Mouse (Mus musculus) embryonic facial prominence, embryonic 15.5 days (tissue): ENCODE measurements around the gene Ghsr. TPM values are rescaled to one million over a fixed set of nuclear protein-coding genes. Genes with fewer than 3 reads are reported as not detected.

Source experiments
- ATAC-seq: fragments of 200-750 bp; cut with Nextera tagmentation; 2 replicates; pipeline ENCODE4 v1.8.0; 2017; ENCODE audit warnings: low read depth, moderate TSS enrichment; ENCODE audit not compliant: insufficient number of reproducible peaks, low FRiP score, low TSS enrichment
- H3K27ac ChIP-seq: fragments of 300-500 bp; sonication (generic); replicated peaks from 2 replicates; pipeline ENCODE4 v1.5.1; 2015; ENCODE audit warnings: mild to moderate bottlenecking, inconsistent platforms
- H3K27me3 ChIP-seq: fragments of 300-500 bp; sonication (generic); 2 replicates; pipeline ENCODE4 v1.6.1; 2015; ENCODE audit warnings: inconsistent platforms
- H3K36me3 ChIP-seq: fragments of 300-500 bp; sonication (generic); 2 replicates; pipeline ENCODE4 v1.6.1; 2015; ENCODE audit warnings: mild to moderate bottlenecking, inconsistent platforms
- H3K4me1 ChIP-seq: fragments of 300-500 bp; sonication (generic); 2 replicates; pipeline ENCODE4 v1.6.1; 2015; ENCODE audit warnings: inconsistent platforms
- H3K4me2 ChIP-seq: fragments of 300-500 bp; sonication (generic); replicated peaks from 2 replicates; pipeline ENCODE4 v1.6.1; 2015; ENCODE audit warnings: mild to moderate bottlenecking, inconsistent platforms
- H3K4me3 ChIP-seq: fragments of 300-500 bp; sonication (generic); replicated peaks from 2 replicates; pipeline ENCODE4 v1.5.1; 2015; ENCODE audit warnings: mild to moderate bottlenecking, inconsistent platforms
- H3K9ac ChIP-seq: fragments of 300-500 bp; sonication (generic); 2 replicates; pipeline ENCODE4 v1.6.1; 2015; ENCODE audit warnings: inconsistent platforms
- H3K9me3 ChIP-seq: fragments of 300-500 bp; sonication (generic); replicated peaks from 2 replicates; pipeline ENCODE4 v1.6.1; 2016; ENCODE audit warnings: inconsistent platforms
- WGBS: fragments of 180-500 bp; shearing (Covaris S2); methylation state at CpG from one replicate; pipeline ENCODE4 v1.1.7; 2015; 5-methylcytosine and 5-hydroxymethylcytosine counted together
- polyA plus RNA-seq: library from polyadenylated mRNA; unstranded; fragments of >200 nt; fragmentation: Nextera tagmentation; extraction: Ambion mirVana; gene quantifications from 2 replicates; pipeline ENCODE4 v1.2.1, GENCODE M21; 2015

Gene Ghsr
- polyA plus RNA-seq, 1 experiment from 2014 or later, result not detected

- H3K36me3 ChIP-seq, result 0 out of 2 replicates have a peak, but pooled peaks cover 4% of the 10 kb centered on the region
- H3K4me3 ChIP-seq, result no peak overlapping the region
- no peaks in the 10 kb centered on the region for H3K9me3 ChIP-seq
- 87% methylated on average over 2 of the region's 2 CpGs for WGBS
- H3K4me2 ChIP-seq, result no peak overlapping the region
- no peak overlapping the region for H3K9ac ChIP-seq
- no peaks in the 10 kb centered on the region for H3K4me1 ChIP-seq
- H3K27me3 ChIP-seq, result no peaks in the 10 kb centered on the region
- H3K27ac ChIP-seq, result no peak overlapping the region
- no peak for ATAC-seq
Observed at GRCm38 (mm10) chr3:27411286-27411685, 40.1 kb downstream of the Ghsr start.

DNA sequence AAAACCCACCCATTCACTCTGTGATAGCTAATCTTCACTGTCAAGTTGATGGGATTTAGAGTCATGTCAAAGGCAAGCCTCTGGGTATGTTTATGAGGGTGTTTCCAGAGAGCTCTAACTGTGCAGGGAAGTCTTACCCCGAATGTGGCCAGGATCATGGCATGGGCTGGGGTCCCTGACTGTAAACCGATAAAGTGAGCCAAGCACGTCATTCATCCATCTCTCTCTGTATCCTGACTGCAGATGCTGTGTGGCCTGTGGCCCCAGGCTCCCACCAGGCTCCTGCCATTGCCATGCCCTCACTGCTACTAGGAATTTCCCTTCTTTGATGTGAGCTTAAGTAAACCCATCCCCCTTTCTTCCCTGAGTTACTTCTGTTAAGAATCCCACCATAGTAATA lies 42.4 kb downstream of the Ghsr start:
- Histone ChIP-seq H3K9ac (no peak overlapping the region), H3K27ac (no peak overlapping the region), H3K4me1 (no peaks in the 10 kb centered on the region), H3K27me3 (no peaks in the 10 kb centered on the region), H3K4me3 (no peak overlapping the region), H3K9me3 (no peaks in the 10 kb centered on the region), H3K4me2 (no peak overlapping the region), H3K36me3 (peaks cover 14% of the 10 kb centered on the region)
- 54% methylated on average over 3 of the region's 3 CpGs for WGBS
- ATAC-seq, result no peak

- Histone ChIP-seq H3K27me3 (no peaks in the 10 kb centered on the region), H3K4me1 (no peaks in the 10 kb centered on the region), H3K4me2 (no peak overlapping the region), H3K27ac (no peak overlapping the region), H3K36me3 (peaks cover 29% of the 10 kb centered on the region), H3K4me3 (no peak overlapping the region), H3K9me3 (no peaks in the 10 kb centered on the region), H3K9ac (no peak overlapping the region)
- 79% methylated on average over 10 of the region's 10 CpGs for WGBS
- ATAC-seq, result no peak
Observed at GRCm38 (mm10) chr3:27416786-27417185, 45.6 kb downstream of the Ghsr start.

DNA sequence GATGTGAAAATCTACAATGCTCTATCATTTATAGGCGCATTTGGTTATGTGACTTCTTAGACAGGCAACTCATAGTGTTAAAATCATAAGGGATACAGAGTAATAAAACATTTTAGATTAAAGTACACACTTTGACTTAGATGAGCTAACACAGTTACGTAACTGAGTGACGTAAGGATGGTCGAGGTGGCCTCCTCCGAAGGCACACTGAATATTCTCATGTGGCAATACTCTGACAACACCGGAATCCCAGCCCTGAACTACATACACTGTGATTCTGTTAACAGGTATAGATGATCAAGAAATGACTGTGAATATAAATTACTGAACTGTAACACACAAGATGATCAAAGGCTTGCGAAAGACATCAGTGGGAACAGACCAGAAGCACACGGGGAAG lies 47.5 kb downstream of the Ghsr start:
- no peak overlapping the region for H3K27ac ChIP-seq
- WGBS, result 90% methylated on average over 8 of the region's 8 CpGs

DNA sequence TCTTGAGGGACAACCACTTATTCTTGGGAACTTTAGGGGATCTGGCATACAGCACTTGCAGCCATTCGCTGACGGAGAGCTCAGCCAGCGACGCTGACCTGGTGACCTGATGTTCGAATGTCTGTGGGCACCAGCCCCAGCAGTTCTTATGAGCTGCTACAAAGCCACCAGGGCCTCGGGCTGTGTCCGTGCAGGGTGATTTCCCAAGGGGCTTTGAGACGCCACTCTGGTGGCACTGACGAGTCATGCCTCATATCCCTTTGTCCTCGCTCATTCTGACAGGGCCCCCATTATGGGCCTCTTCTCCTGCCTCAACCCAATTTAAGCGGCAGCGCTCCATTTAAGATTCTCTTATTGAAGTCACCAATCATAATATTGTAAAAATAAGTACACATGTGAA lies 50.8 kb downstream of the Ghsr start:
- WGBS, result 70% methylated on average over 12 of the region's 12 CpGs
- Histone ChIP-seq H3K9ac (no peak overlapping the region), H3K27me3 (no peaks in the 10 kb centered on the region), H3K27ac (no peak overlapping the region), H3K4me1 (no peaks in the 10 kb centered on the region), H3K4me3 (no peak overlapping the region), H3K4me2 (no peak overlapping the region), H3K9me3 (no peaks in the 10 kb centered on the region), H3K36me3 (peaks cover 53% of the 10 kb centered on the region)
- no peak for ATAC-seq

More for the DNA sequence above, 47.5 kb downstream of the Ghsr start:
- Histone ChIP-seq H3K4me3 (no peak overlapping the region), H3K27me3 (no peaks in the 10 kb centered on the region), H3K36me3 (peaks cover 39% of the 10 kb centered on the region), H3K4me2 (no peak overlapping the region), H3K4me1 (no peaks in the 10 kb centered on the region), H3K9me3 (no peaks in the 10 kb centered on the region), H3K9ac (no peak overlapping the region)
- ATAC-seq, result no peak

DNA sequence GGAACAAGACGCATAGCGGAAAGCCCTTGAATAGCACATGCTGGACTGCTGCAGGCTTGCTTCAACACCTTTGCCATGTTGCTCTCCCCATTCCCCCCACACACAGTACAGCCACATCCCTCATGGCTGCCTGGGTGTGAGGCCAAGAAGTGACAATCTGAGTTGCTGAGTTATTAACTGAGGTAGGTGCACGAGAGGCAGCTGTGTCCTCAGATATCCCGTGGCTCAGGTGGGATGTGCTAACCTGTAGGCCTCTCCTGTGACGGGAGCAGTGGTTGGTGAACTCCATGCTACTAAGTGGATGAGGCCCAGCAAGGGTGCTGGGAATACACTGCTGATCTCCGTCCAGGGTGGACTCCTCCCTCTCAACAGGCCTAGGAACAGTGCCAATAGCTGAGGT lies 51.4 kb downstream of the Ghsr start:
- ATAC-seq, result no peak
- Histone ChIP-seq H3K9me3 (no peaks in the 10 kb centered on the region), H3K27ac (no peak overlapping the region), H3K27me3 (no peaks in the 10 kb centered on the region), H3K36me3 (peaks cover 56% of the 10 kb centered on the region), H3K4me1 (no peaks in the 10 kb centered on the region), H3K4me2 (no peak overlapping the region), H3K9ac (no peak overlapping the region), H3K4me3 (no peak overlapping the region)
- 87% methylated on average over 6 of the region's 6 CpGs for WGBS

DNA sequence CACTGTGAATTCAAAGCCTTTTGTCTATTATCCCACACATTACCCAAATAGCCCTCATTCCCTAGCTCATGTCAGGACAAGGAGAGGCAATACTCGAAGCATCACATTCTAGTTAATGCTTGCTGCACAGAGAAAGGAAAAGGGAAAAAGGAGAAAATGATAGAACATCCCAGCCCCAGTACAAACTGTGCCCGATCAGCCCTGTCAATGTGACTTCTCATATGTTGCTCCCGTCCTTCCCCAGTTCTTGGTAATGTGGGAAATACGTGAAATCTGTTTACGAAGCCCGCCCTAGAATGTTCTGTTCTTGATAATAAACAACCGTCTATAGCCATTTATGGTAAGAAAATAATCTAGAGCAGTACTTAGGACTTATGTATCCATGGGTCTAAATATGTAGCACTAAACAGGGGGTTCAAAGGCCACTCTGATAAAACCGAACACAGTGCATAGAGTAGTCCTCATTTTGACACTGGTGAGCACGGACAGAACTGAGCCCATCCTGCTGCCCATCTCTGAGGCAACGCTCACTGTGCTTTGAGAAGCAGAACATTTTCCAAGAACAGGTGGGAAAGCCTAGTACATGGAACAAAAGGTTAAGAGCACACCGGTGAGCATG lies 53.0 kb downstream of the Ghsr start:
- ATAC-seq, result no peak

DNA sequence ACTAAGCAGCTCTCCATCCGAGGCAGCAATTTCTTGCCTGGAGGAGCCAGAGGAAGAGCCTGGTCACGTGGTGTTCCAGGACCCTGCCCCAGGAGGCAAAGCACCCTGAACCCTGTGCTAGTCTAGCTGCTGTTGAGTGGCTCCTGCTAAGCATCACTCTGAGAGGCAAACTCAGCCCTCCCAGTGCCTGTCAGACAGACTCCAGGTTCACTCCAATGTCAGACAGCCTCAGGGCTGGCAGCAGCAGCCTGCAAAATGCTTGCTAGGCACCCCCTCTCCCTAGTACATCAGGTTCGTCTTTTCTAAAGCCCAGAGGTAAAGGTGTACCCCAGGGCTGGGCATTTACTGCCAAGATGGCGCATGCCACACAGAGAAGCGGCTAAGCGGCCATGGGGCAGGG lies 56.3 kb downstream of the Ghsr start:
- H3K4me2 ChIP-seq, result no peak overlapping the region
- no peak overlapping the region for H3K27ac ChIP-seq
- ATAC-seq, result no peak
- no peak overlapping the region for H3K4me3 ChIP-seq
- peaks cover 52% of the 10 kb centered on the region for H3K36me3 ChIP-seq
- H3K4me1 ChIP-seq, result no peaks in the 10 kb centered on the region
- 77% methylated on average over 6 of the region's 6 CpGs for WGBS
- no peaks in the 10 kb centered on the region for H3K9me3 ChIP-seq
- H3K27me3 ChIP-seq, result no peaks in the 10 kb centered on the region
- H3K9ac ChIP-seq, result no peak overlapping the region

More for the DNA sequence above, 53.0 kb downstream of the Ghsr start:
- 84% methylated on average over 11 of the region's 11 CpGs for WGBS
- Histone ChIP-seq H3K4me1 (no peaks in the 10 kb centered on the region), H3K9me3 (no peaks in the 10 kb centered on the region), H3K4me2 (no peak overlapping the region), H3K9ac (no peak overlapping the region), H3K27ac (no peak overlapping the region), H3K27me3 (no peaks in the 10 kb centered on the region), H3K4me3 (no peak overlapping the region), H3K36me3 (peaks cover 55% of the 10 kb centered on the region)

Other genes with a start within 250 kb of the Ghsr start
- gene Ect2, start 217.5 kb upstream of the Ghsr start, polyA plus RNA-seq, result 33.5 and 33.8 TPM in 2 replicates
- 4.0 and 5.4 TPM in 2 replicates for gene Nceh1, start 188.4 kb upstream of the Ghsr start, polyA plus RNA-seq
- 0.23 and 0.28 TPM in 2 replicates for gene Tnfsf10, start 54.3 kb upstream of the Ghsr start, polyA plus RNA-seq